Mouse (Mus musculus) midbrain, embryonic 13.5 days (tissue): ENCODE results near the gene Nr4a1. TPM values are rescaled to one million over a fixed set of nuclear protein-coding genes. Genes with fewer than 3 reads are reported as not detected.

Experiments
- ATAC-seq: fragments of 200-750 bp; cut with Nextera tagmentation; 2 replicates; pipeline ENCODE4 v1.8.0; 2017; ENCODE audit warnings: mild to moderate bottlenecking, moderate TSS enrichment, moderate library complexity
- H3K27ac ChIP-seq: fragments of 300-500 bp; sonication (generic); 2 replicates; pipeline ENCODE4 v1.5.1; 2015; ENCODE audit warnings: inconsistent platforms, mild to moderate bottlenecking, moderate library complexity
- H3K27me3 ChIP-seq: fragments of 300-500 bp; sonication (generic); 2 replicates; pipeline ENCODE4 v1.6.1; 2015; ENCODE audit warnings: mild to moderate bottlenecking, inconsistent platforms
- H3K36me3 ChIP-seq: fragments of 300-500 bp; sonication (generic); 2 replicates; pipeline ENCODE4 v1.6.1; 2015; ENCODE audit warnings: mild to moderate bottlenecking, inconsistent platforms
- H3K4me1 ChIP-seq: fragments of 300-500 bp; sonication (generic); replicated peaks from 2 replicates; pipeline ENCODE4 v1.6.1; 2015; ENCODE audit warnings: inconsistent platforms
- H3K4me2 ChIP-seq: fragments of 300-500 bp; sonication (generic); replicated peaks from 2 replicates; pipeline ENCODE4 v1.6.1; 2015; ENCODE audit warnings: moderate library complexity, mild to moderate bottlenecking, inconsistent platforms
- H3K4me3 ChIP-seq: fragments of 300-500 bp; sonication (generic); replicated peaks from 2 replicates; pipeline ENCODE4 v1.5.1; 2015; ENCODE audit warnings: mild to moderate bottlenecking, inconsistent platforms
- H3K9ac ChIP-seq: fragments of 300-500 bp; sonication (generic); replicated peaks from 2 replicates; pipeline ENCODE4 v1.6.1; 2015; ENCODE audit warnings: mild to moderate bottlenecking, inconsistent platforms
- H3K9me3 ChIP-seq: fragments of 300-500 bp; sonication (generic); 2 replicates; pipeline ENCODE4 v1.6.1; 2016; ENCODE audit warnings: mild to moderate bottlenecking, inconsistent platforms
- WGBS: fragments of 180-500 bp; shearing (Covaris S2); methylation state at CpG from one replicate; pipeline ENCODE4 v1.1.7; 2015; 5-methylcytosine and 5-hydroxymethylcytosine counted together
- polyA plus RNA-seq: library from polyadenylated mRNA; unstranded; fragments of >200 nt; fragmentation: Nextera tagmentation; extraction: Ambion mirVana; gene quantifications from 2 replicates; pipeline ENCODE4 v1.2.1, GENCODE M21; 2015

Nr4a1 gene
- polyA plus RNA-seq, 1 experiment from 2014 or later: 3.1 TPM

- Histone ChIP-seq H3K9me3 (no peaks in the 10 kb centered on the region), H3K9ac (peak within 1 kb of the TSS; percentile 77), H3K4me1 (peaks cover 56% of the 10 kb centered on the region), H3K27ac (peak within 1 kb of the TSS; percentile 7; the same call in 1 of the 2 replicates), H3K36me3 (no peaks in the 10 kb centered on the region), H3K4me2 (peak within 1 kb of the TSS; percentile 94), H3K4me3 (peak within 1 kb of the TSS; percentile 61), H3K27me3 (peaks cover 12% of the 10 kb centered on the region; the same call in 1 of the 2 replicates)
- WGBS: under 1% methylated on average over 73 of the region's 77 CpGs
- peak; percentile 67 for ATAC-seq
Observed at GRCm38 (mm10) chr15:101224006-101224906, 29.8 kb upstream of the Nr4a1 start, which contains the start of gene Grasp. TSS of gene Grasp (plus strand) at chr15:101224188.

- H3K4me3 ChIP-seq: peak overlapping the region; percentile 61
- H3K4me2 ChIP-seq: peak overlapping the region; percentile 94
- H3K9me3 ChIP-seq: no peaks in the 10 kb centered on the region
- ATAC-seq: no peak
- H3K4me1 ChIP-seq: peaks cover 56% of the 10 kb centered on the region
- peaks cover 12% of the 10 kb centered on the region; the same call in 1 of the 2 replicates for H3K27me3 ChIP-seq
- 4% methylated on average over 14 of the region's 14 CpGs for WGBS
- H3K27ac ChIP-seq: peak overlapping the region; percentile 7; the same call in 1 of the 2 replicates
- peaks cover 2% of the 10 kb centered on the region; the same call in 1 of the 2 replicates for H3K36me3 ChIP-seq
- H3K9ac ChIP-seq: peak overlapping the region; percentile 77
Observed at GRCm38 (mm10) chr15:101224977-101225376, 29.1 kb upstream of the Nr4a1 start.

DNA sequence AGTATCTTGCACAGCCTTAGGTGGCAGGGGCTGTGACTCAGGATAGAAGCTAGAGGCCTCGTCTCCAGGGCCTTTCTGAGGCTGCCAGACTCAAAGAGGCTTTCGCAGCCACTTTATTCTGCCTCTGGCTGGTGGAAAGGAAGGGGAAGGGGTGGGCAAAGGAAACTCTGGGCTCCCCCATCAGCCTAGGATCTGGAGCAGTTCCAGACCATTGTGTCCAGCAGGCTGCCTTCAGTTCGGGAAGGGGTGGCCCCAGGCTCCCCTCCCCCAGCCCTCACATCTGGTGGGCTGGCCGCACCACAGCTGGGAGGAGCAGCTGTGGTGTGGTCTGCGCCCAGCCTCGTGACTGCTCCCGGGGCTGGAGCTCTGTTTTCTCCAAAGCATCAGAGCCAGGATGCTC lies 26.1 kb upstream of the Nr4a1 start:
- Histone ChIP-seq H3K27me3 (peaks cover 7% of the 10 kb centered on the region; the same call in 1 of the 2 replicates), H3K4me2 (no peak overlapping the region), H3K4me3 (no peak overlapping the region), H3K9me3 (no peaks in the 10 kb centered on the region), H3K4me1 (peaks cover 30% of the 10 kb centered on the region), H3K36me3 (peaks cover 20% of the 10 kb centered on the region), H3K9ac (peak overlapping the region; percentile 32; the same call in 1 of the 2 replicates), H3K27ac (0 out of 2 replicates have a peak overlapping the region, but pooled peaks have one; percentile 25)
- 16% methylated on average over 7 of the region's 7 CpGs for WGBS
- ATAC-seq: no peak

DNA sequence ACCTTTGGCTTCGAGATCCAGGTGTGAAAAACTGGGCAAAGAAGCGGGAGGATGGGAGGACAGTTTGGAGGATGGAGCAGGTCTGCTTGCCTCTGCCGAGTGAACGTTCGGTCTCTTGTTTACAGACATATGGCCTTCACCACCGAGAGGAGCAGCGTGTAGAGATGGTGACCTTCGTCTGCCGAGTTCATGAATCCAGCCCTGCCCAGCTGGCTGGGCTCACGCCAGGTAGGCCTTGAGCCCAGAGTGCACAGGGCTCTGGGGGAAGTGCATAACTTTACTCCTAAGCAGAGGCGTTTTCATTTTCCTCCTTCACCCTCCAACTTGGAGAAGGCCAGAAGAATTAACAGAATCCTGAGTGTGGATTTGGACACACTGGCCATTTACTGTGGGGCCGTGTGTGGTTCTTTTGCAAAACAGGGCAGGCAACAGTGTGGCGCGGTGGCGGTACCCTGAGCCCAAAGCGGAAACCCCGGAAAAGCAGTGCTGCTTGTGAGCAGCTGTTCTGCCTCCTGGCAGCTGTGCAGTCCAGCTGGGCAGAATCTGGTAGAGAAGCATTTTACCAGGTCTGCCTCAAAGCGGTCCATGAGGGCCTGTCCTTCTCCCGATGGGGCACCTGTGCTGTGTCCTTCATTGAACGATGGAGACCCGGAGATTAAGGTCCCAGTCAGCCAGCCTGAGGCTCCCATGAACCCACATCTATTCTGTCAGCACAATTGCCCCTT lies 25.0 kb upstream of the Nr4a1 start:
- Histone ChIP-seq H3K4me1 (peaks cover 20% of the 10 kb centered on the region), H3K9ac (no peak overlapping the region), H3K9me3 (no peaks in the 10 kb centered on the region), H3K27ac (no peak overlapping the region), H3K4me3 (no peak overlapping the region), H3K4me2 (no peak overlapping the region), H3K27me3 (peaks cover 11% of the 10 kb centered on the region; the same call in 1 of the 2 replicates), H3K36me3 (peaks cover 20% of the 10 kb centered on the region)
- no peak for ATAC-seq
- WGBS: 92% methylated on average over 21 of the region's 21 CpGs

DNA sequence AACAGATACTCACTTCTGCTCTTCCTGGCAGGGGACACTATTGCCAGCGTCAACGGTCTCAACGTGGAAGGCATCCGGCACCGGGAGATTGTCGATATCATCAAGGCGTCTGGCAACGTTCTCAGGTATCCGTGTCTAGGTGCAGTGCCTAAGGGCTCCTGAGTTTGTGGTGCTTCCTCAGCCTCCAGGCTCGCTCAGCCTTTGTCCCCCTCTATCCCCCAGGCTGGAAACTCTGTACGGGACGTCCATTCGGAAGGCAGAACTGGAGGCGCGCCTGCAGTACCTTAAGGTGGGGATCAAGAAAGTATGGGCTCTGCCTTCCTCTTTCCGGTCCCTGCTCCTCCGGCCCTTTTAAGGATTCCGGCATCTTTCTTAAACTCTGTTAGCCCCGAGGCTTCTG lies 23.6 kb upstream of the Nr4a1 start:
- Histone ChIP-seq H3K9ac (no peak overlapping the region), H3K4me2 (no peak overlapping the region), H3K4me1 (peaks cover 15% of the 10 kb centered on the region), H3K4me3 (no peak overlapping the region), H3K27ac (no peak overlapping the region), H3K36me3 (peaks cover 20% of the 10 kb centered on the region), H3K9me3 (no peaks in the 10 kb centered on the region), H3K27me3 (peaks cover 5% of the 10 kb centered on the region; the same call in 1 of the 2 replicates)
- no peak for ATAC-seq
- WGBS: 97% methylated on average over 19 of the region's 19 CpGs

GRCm38 (mm10) chr15:101230995-101231647 lies 22.9 kb upstream of the Nr4a1 start:
- H3K4me2 ChIP-seq: peak overlapping the region; percentile 45

GRCm38 (mm10) chr15:101231648-101232180 lies 22.4 kb upstream of the Nr4a1 start:
- Histone ChIP-seq H3K4me1 (peaks cover 18% of the 10 kb centered on the region), H3K27ac (no peak overlapping the region), H3K27me3 (peaks cover 5% of the 10 kb centered on the region; the same call in 1 of the 2 replicates), H3K9me3 (no peaks in the 10 kb centered on the region), H3K9ac (peak overlapping the region; percentile 36; the same call in 1 of the 2 replicates), H3K4me2 (peak overlapping the region; percentile 45), H3K36me3 (peaks cover 20% of the 10 kb centered on the region), H3K4me3 (peak overlapping the region; percentile 24)
- 0 out of 2 replicates have a peak, but pooled peaks have one; percentile 37 for ATAC-seq
- WGBS: 63% methylated on average over 50 of the region's 56 CpGs

More at GRCm38 (mm10) chr15:101230995-101231647, 22.9 kb upstream of the Nr4a1 start:
- Histone ChIP-seq H3K4me1 (peaks cover 18% of the 10 kb centered on the region), H3K27ac (no peak overlapping the region), H3K27me3 (peaks cover 5% of the 10 kb centered on the region; the same call in 1 of the 2 replicates), H3K4me3 (peak overlapping the region; percentile 24), H3K9ac (peak overlapping the region; percentile 36; the same call in 1 of the 2 replicates), H3K9me3 (no peaks in the 10 kb centered on the region), H3K36me3 (peaks cover 20% of the 10 kb centered on the region)
- ATAC-seq: no peak
- WGBS: 79% methylated on average over 23 of the region's 23 CpGs

DNA sequence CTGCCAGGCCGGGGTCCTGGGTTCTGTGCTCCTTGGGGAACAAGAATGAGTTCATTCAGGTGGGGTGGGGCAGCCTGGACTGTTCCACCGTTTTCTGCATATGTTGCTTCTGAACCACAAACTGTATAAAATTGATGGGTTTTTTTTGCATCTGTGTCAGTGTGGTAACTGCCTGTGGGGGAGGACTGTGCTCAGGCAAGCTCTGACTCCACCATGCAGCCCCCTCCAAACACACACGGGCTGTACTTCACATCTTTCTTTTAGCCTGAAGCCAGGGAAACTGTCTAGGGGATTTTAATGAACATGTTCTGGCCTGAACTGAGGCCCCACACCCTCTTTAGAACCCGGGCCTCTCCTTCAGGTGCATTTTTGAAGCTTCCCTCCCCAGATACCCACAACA lies 21.5 kb upstream of the Nr4a1 start:
- Histone ChIP-seq H3K4me1 (peaks cover 18% of the 10 kb centered on the region), H3K27me3 (peaks cover 5% of the 10 kb centered on the region; the same call in 1 of the 2 replicates), H3K9me3 (no peaks in the 10 kb centered on the region), H3K36me3 (peaks cover 20% of the 10 kb centered on the region), H3K9ac (no peak overlapping the region), H3K4me3 (no peak overlapping the region), H3K4me2 (no peak overlapping the region), H3K27ac (no peak overlapping the region)
- WGBS: 83% methylated on average over 4 of the region's 4 CpGs
- no peak for ATAC-seq

DNA sequence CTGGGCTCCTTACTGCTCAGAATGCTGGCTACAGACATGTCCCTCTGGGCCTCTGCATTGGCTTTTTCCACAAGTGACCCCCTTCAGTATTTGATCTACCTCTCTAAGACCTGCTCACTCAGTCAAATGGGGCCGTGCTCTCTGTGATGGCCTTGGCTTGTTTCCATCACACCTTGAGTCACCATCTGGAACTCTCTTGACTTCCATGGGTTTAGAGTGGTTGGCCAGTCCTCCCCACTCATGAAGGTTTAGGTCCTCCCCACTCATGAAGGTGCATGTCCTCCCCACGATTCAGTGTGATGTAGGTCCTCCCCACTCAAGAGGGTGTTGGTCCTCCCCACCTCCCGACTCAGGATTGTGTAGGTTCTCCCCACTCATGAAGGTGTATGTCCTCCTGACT lies 20.9 kb upstream of the Nr4a1 start:
- Histone ChIP-seq H3K4me1 (peaks cover 13% of the 10 kb centered on the region), H3K9me3 (no peaks in the 10 kb centered on the region)
- 89% methylated on average over 3 of the region's 3 CpGs for WGBS

GRCm38 (mm10) chr15:101233641-101234275 lies 20.3 kb upstream of the Nr4a1 start:
- Histone ChIP-seq H3K27me3 (peaks cover 13% of the 10 kb centered on the region), H3K4me1 (peaks cover 14% of the 10 kb centered on the region), H3K4me3 (no peak overlapping the region), H3K27ac (no peak overlapping the region), H3K36me3 (peaks cover 20% of the 10 kb centered on the region), H3K4me2 (no peak overlapping the region), H3K9me3 (no peaks in the 10 kb centered on the region), H3K9ac (no peak overlapping the region)
- ATAC-seq: no peak
- 27% methylated on average over 11 of the region's 11 CpGs for WGBS

More for the DNA sequence above, 20.9 kb upstream of the Nr4a1 start:
- Histone ChIP-seq H3K9ac (no peak overlapping the region), H3K27ac (no peak overlapping the region), H3K27me3 (peaks cover 9% of the 10 kb centered on the region; the same call in 1 of the 2 replicates), H3K4me3 (no peak overlapping the region), H3K4me2 (no peak overlapping the region), H3K36me3 (peaks cover 20% of the 10 kb centered on the region)
- ATAC-seq: no peak
